Mouse (Mus musculus) mouse embryonic stem cell (cell line): ENCODE measurements around the gene Ppp3cb.

Source experiments
- in situ Hi-C, 2 experiments: fragments of 300-500 bp; cut with MboI; formaldehyde crosslinking; loops; 1 replicate in 1 of 2; 3 replicates in 1 of 2; pipeline ENCODE4 v1.14.3; 2019 to 2020; ENCODE audit warnings: low sequenced_read_pairs in 2 of 2, low pct_unique_long_range_greater_than_20kb in 1 of 2, mixed read lengths in 1 of 2; ENCODE audit not compliant: unreplicated experiment in 1 of 2

The Ppp3cb gene

DNA sequence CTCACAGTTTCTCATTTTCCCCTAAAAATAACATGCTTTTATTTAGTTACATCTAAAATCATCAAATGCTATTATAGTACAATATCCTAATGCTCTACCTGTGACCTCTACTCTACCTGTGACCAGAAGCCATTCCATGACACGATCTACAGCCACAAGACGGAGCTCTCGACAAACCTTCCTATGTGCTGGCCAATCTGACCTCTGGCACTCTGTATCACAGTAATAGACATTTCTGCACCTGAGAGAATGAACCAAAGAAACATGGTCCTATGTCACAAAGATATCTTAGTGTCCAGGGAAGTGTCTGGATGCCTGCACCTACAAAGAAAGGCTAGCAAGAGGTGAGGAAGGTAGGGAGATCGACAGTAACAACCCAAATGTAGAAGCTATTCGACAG lies 60.3 kb downstream of the Ppp3cb start:
- in situ Hi-C loops, result no loop called here

GRCm38 (mm10) chr14:20482051-20482751 lies 64.2 kb downstream of the Ppp3cb start:
- in situ Hi-C loops, result no loop called here

DNA sequence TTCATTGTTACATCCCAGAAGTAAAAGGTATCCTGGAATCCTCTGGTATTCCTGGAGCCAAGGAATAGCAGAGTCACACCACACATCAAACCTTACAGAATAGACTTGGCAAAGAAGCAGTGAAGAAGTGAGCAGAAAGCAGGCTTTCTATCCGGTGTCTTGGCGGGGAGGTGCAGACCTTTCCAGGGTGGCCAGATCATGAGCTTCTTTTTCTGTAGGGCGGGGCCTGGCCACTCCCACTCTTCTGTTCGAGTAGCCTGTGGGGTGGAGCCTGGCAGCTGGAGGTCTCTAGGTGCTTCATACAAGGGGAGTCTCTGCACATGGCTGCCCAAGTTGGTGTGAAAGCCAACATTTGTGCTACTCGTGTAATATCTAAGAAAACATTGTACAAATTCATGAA lies 65.2 kb downstream of the Ppp3cb start:
- in situ Hi-C loops, result no loop called here

GRCm38 (mm10) chr14:20480195-20480579 lies 66.2 kb downstream of the Ppp3cb start:
- in situ Hi-C loops, result no loop called here

DNA sequence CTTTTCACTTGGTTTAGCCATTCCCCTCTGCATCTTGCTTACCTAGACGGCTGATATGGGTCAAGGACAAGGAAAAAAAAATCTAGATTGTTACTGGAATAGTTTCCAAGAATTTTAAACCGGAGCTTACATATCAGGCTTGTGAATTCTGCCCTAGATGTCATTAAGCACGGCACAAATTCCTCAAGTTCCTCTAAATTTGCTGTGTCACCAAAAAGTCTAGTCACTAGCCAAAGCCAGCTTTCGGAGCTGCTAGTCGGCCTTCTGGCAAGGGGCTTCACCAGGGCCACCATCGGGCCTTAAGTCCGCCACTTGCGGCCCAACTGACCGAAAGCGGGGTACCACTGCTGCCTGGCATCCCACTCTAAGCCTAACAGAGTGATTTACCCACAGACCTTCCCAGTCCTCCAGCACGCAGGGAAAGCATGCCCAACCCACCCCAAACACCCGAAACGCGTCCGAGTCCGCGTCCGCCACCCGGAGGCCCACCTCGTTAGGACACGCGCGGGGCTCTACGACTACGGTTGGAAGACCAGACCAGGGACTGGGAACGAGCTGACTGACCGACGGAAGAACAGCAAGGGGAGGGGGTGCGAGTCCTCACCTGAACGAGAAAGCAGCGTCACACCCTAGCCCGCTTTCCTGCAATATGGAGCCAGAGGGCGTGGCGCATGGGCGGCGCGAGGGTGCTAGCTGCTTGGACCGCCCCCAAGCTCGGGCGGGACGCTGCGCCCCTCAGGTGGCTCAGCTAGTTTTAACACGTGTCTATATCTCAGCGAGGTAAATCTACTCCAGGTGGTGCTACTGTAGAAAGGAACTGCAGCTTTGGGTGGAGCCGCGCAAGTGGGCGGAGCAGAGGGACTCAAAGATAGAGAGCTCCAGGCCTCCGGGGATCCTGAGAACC lies 66.8 kb downstream of the Ppp3cb start, which contains the start of gene Anxa7:
TSS of gene Anxa7 (minus strand) at position 843 of the 904 bp plus-strand sequence.
- in situ Hi-C loops, result no loop called here

- in situ Hi-C loops, result no loop called here
Observed at GRCm38 (mm10) chr14:20478801-20479200, 67.6 kb downstream of the Ppp3cb start.

- in situ Hi-C loops, result no loop called here
Observed at GRCm38 (mm10) chr14:20478385-20478784, 68.0 kb downstream of the Ppp3cb start.

DNA sequence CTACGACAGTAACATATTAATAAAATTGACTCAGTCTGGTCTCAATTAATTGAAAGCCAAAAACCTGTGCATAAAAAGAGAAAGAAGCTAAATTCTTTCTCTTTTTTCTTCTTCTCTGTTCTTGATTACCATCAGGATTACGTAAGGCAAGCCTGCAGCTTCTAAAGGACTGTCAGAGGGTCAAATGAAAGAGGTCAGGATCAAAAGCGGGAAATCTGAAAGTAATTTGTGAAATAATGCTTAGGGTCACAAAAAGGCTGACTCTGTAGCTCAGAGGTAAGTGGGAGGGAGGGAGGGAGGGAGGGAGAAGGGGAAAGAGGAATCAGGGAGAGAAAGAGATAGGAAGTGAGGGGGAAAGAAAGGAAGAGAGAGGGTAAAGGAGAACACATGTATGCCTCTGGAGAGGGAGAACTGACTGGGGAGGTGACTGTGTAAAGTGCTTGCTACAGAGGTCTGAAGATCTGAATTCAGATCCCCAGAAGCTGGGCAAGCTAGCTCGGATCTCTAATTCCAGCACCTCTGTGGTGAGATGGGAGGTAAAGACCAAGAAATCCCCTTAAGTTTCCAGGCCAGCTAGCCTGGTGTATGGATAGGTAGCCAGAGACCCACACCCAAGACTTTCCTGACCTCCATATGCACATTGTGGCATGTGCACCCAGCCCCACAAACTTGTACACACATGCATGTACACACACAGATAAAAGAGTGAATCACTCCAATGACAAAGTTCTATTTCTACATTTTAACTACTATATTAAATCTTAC lies 68.9 kb downstream of the Ppp3cb start:
- in situ Hi-C loops, result no loop called here

DNA sequence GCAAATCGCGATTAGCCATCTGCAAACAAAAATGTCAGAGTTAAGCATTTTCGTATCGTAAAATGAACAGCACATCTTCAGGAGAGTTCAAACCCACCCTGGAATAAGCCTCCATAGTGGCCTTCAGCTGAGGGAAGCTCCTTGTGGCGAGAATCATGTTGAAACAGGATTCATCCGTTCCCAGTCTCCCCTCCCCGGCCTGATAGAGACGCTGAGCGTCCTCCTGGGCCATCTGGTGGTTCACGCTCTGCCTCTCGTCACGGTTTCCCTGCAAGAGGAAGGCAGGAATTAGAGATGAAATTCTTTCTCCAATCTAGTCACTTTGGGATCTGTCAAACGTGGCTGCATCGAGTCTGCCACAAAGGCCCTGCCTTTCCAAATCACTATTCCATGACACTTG lies 86.2 kb downstream of the Ppp3cb start:
- in situ Hi-C loops, result no loop called here

DNA sequence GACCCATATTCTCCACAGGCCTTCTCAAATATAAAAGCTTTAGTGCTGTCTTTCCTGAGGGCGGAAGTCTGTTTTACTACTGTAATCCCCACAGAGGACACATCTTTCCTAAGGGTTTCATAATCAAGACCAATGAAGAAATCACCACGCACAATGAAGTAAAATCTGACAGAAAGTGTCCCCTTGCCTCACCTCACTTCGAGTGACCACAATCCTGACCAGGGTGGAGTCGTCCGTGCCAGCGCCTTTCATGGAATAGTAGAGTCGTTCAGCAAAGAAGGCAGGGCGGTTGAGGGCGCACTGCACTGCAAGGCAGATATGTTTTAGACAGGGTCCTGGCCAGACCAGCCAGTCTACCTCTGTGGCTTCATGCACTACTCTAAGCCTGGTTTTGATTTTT lies 88.0 kb downstream of the Ppp3cb start:
- in situ Hi-C loops, result loop anchor here in 1 of 2 experiments (10.0 kb wide), 1 partner anchor 64 kb away; the partner anchor contains the start of gene Mrps16

DNA sequence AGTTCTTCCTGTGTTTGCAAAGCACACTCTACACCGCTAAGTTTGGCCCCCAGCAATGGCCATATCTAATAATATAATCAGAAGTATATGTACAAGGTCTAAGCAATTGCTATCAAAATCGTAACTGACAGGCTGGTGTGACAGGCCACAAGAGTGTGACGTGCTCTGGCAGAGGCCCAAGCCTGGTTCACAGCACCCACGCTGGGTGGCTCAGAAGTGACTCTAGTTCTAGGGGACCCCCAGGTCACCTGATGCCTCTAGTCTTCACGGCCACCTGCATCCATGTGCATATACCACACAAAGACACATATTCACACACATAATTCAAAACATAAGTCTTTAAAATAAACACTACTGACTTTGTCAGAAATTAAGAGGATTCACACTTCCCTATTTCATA lies 93.4 kb downstream of the Ppp3cb start:
- in situ Hi-C loops, result loop anchor here in 1 of 2 experiments (10.0 kb wide), 1 partner anchor 58 kb away; the partner anchor contains the start of gene Mrps16

- in situ Hi-C loops, result loop anchor here in 1 of 2 experiments (10.0 kb wide), 1 partner anchor 57 kb away; the partner anchor contains the start of gene Mrps16
Observed at GRCm38 (mm10) chr14:20451765-20452331, 94.5 kb downstream of the Ppp3cb start, which contains the start of gene Cfap70. Gene Cfap70 (minus strand): TSS chr14:20452226.

DNA sequence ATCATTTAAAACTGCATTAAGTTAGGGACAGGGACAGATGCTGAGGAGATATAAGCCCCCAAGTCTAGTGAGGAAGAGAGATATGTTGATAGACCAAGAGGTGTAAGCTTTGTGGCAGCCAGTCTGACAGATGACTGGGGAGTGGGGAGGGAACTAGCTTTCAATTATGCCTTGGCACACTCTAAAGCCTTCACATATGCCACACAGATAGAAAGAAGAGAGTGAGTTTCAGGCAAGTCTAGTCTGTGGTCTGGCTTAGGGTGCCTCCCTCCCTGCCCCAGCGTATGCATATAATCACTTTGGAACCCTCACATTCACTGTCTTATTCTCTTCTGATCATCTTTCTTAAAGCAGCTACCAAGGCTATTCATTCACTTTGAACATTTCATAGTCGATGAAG lies 95.1 kb downstream of the Ppp3cb start:
- in situ Hi-C loops, result loop anchor here in 1 of 2 experiments (10.0 kb wide), 1 partner anchor 57 kb away; the partner anchor contains the start of gene Mrps16
